Mouse (Mus musculus): ENCODE data around the gene Col4a2.

Gene Col4a2

GRCm38 (mm10) chr8:11297141-11297838, 15.3 kb upstream of the Col4a2 start:
- peak; percentile 48 for DNase-seq

- DNase-seq, result no peak
These were observed 13.9 kb upstream of the Col4a2 start for GRCm38 (mm10) chr8:11298531-11299316.

GRCm38 (mm10) chr8:11299317-11299602, 13.3 kb upstream of the Col4a2 start:
- no peak for DNase-seq

GRCm38 (mm10) chr8:11300436-11300835, 12.2 kb upstream of the Col4a2 start:
- DNase-seq, result no peak

GRCm38 (mm10) chr8:11304027-11304601, 8.5 kb upstream of the Col4a2 start:
- no peak for DNase-seq

- no peak for DNase-seq
These were observed 7.1 kb upstream of the Col4a2 start for GRCm38 (mm10) chr8:11305539-11305938.

- no peak for DNase-seq
These were observed 5.2 kb upstream of the Col4a2 start for GRCm38 (mm10) chr8:11307451-11307850.

- DNase-seq, result peak; percentile 71
These were observed 4.0 kb upstream of the Col4a2 start for GRCm38 (mm10) chr8:11308570-11308998.

GRCm38 (mm10) chr8:11309226-11309625, 3.4 kb upstream of the Col4a2 start:
- no peak for DNase-seq

GRCm38 (mm10) chr8:11310049-11310448, 2.6 kb upstream of the Col4a2 start:
- no peak for DNase-seq

GRCm38 (mm10) chr8:11311681-11312348, 790 bp upstream of the Col4a2 start:
- DNase-seq, result peak; percentile 56 to 57

- DNase-seq, result peak; percentile 72 to 73
These were observed 839 bp downstream of the Col4a2 start for GRCm38 (mm10) chr8:11313176-11314111.

GRCm38 (mm10) chr8:11314613-11315012, 2.0 kb downstream of the Col4a2 start:
- no peak for DNase-seq

- DNase-seq, result no peak
These were observed 2.8 kb downstream of the Col4a2 start for GRCm38 (mm10) chr8:11315179-11315943.

GRCm38 (mm10) chr8:11316118-11316517, 3.5 kb downstream of the Col4a2 start:
- no peak for DNase-seq

- no peak for DNase-seq
These were observed 6.8 kb downstream of the Col4a2 start for GRCm38 (mm10) chr8:11319405-11319804.

GRCm38 (mm10) chr8:11321841-11322240, 9.2 kb downstream of the Col4a2 start:
- no peak for DNase-seq

GRCm38 (mm10) chr8:11322724-11323585, 10.3 kb downstream of the Col4a2 start:
- no peak for DNase-seq

- peak in 1 of 2 experiments; percentile 42 for DNase-seq
These were observed 11.1 kb downstream of the Col4a2 start for GRCm38 (mm10) chr8:11323681-11324080.

GRCm38 (mm10) chr8:11324801-11325395, 12.3 kb downstream of the Col4a2 start:
- DNase-seq, result peak; percentile 67 to 70

All from kidney, adult 8-10 months (tissue).